In genomic region chr8:105889756-105890465, GRCm38 (mm10) we compare ENCODE assay signal across 19 mouse cellular contexts. TPM values are rescaled to one million over a fixed set of nuclear protein-coding genes. Genes with fewer than 3 reads are reported as not detected.
"Had no signal": no experiment of that assay in that cellular context is flagged by ENCODE, and none has a peak within 500 bp of the region (broad histone marks: within the 10 kb centered on the region; RNA-seq: fewer than 3 reads in every experiment).

No protein-coding gene starts in this region.

- H3K27me3 ChIP-seq: midbrain, embryonic 12.5 days; neural tube, embryonic 13.5 days; neural tube, embryonic 15.5 days had no signal

- H3K4me2 ChIP-seq: lung, embryonic 14.5 days; midbrain, embryonic 12.5 days; neural tube, embryonic 13.5 days; neural tube, embryonic 15.5 days had no signal

- DNase-seq: lung, embryonic 14.5 days; lung, postnatal 10 days; lung, postnatal 4 days; midbrain, embryonic 14.5 days; retina, postnatal 1 day; right cerebral cortex, postnatal 25 days; right cerebral cortex, postnatal 4 days; spleen, adult 18-20 months; thymus, adult 18-20 months; thymus, postnatal 14 days; thymus, postnatal 36 days had no signal

- H3K9ac ChIP-seq: lung, embryonic 14.5 days; midbrain, embryonic 12.5 days; neural tube, embryonic 13.5 days; neural tube, embryonic 15.5 days had no signal

- H3K27ac ChIP-seq: midbrain, embryonic 10.5 days; midbrain, embryonic 12.5 days; neural tube, embryonic 13.5 days; neural tube, embryonic 15.5 days had no signal

- ATAC-seq: midbrain, embryonic 16.5 days had no signal

- H3K9me3 ChIP-seq: midbrain, embryonic 10.5 days; midbrain, embryonic 12.5 days; neural tube, embryonic 13.5 days; neural tube, embryonic 15.5 days had no signal

- H3K4me3 ChIP-seq: midbrain, embryonic 10.5 days; midbrain, embryonic 12.5 days; myocyte; neural tube, embryonic 13.5 days; neural tube, embryonic 15.5 days had no signal

RNA-seq across cellular contexts. Expression of gene Nrn1l, which starts 3.5 kb away (rescaled TPM):
- polyA plus RNA-seq: lung, embryonic 14.5 days; midbrain, embryonic 14.5 days; neural tube, embryonic 11.5 days; stomach, embryonic 16.5 days had no signal
